Mouse (Mus musculus) brain, embryonic 14.5 days (tissue): ENCODE data around the gene Myl12a. TPM values are rescaled to one million over a fixed set of nuclear protein-coding genes. Genes with fewer than 3 reads are reported as not detected.

ENCODE experiments used
- DNase-seq: peaks from one replicate; pipeline ENCODE4 v3.0.0-alpha.2; 2011; ENCODE audit warnings: low read depth
- CTCF ChIP-seq: fragments of 200-500 bp; IDR thresholded peaks from 2 replicates; pipeline ENCODE4 v1.5.1; 2012; ENCODE audit warnings: inconsistent platforms, mild to moderate bottlenecking, moderate library complexity, borderline replicate concordance; ENCODE audit not compliant: insufficient read depth, insufficient read length; ENCODE audit errors: extremely low read depth
- POLR2A ChIP-seq: fragments of 200-500 bp; IDR thresholded peaks from 2 replicates; pipeline ENCODE4 v1.6.1; 2012; ENCODE audit warnings: mild to moderate bottlenecking, inconsistent platforms, borderline replicate concordance; ENCODE audit not compliant: poor library complexity, insufficient read depth, insufficient read length, severe bottlenecking; ENCODE audit errors: extremely low read depth
- polyA plus RNA-seq: library from polyadenylated mRNA; depleted of rRNA; stranded (reverse); fragments of >200 nt; gene quantifications from 2 replicates; pipeline ENCODE4 v1.2.3, GENCODE M21; 2012

Gene Myl12a
- polyA plus RNA-seq, 1 experiment, result 83.0 TPM

DNA sequence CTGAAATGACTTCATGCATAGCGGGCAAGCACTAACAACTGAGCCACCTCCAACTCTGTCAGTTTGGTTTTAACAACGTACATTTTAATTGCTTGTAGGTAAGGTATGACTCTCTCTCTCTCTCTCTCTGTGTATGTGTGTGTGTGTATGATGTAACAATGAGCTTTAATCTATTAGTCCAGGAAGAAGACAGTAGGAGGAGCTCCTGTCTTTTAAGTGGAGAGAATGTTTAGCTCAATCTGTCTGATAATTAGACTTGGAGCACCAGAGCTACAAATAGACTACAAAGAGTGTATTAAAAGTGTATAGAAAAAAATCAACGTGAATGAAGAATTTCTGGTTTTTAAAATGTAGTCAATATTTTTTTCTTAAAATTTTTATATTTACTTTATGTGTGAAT, 6.0 kb upstream of the Myl12a start:
- no peak for DNase-seq
- TF ChIP-seq POLR2A (no peak), CTCF (no peak)

DNA sequence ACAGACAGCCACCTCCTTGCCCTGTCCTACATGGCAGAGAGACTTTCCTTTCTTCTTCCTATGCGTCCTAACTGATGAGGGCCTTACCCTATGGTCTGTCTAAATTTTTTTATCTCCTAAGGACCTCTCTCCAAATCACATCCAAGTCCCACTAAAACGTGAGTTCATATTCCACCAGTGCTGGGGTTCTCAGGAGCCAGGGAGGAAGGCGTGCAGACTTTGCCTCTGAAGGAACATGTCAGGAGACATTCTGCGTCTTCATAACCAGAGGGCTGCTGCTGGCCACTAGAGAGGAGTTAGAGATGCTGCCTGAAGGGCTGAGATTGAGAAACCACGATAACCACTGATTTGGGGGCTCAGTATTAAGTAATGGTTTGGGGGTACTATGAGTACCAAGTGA, 4.3 kb upstream of the Myl12a start:
- TF ChIP-seq CTCF (no peak), POLR2A (no peak)
- DNase-seq, result no peak

DNA sequence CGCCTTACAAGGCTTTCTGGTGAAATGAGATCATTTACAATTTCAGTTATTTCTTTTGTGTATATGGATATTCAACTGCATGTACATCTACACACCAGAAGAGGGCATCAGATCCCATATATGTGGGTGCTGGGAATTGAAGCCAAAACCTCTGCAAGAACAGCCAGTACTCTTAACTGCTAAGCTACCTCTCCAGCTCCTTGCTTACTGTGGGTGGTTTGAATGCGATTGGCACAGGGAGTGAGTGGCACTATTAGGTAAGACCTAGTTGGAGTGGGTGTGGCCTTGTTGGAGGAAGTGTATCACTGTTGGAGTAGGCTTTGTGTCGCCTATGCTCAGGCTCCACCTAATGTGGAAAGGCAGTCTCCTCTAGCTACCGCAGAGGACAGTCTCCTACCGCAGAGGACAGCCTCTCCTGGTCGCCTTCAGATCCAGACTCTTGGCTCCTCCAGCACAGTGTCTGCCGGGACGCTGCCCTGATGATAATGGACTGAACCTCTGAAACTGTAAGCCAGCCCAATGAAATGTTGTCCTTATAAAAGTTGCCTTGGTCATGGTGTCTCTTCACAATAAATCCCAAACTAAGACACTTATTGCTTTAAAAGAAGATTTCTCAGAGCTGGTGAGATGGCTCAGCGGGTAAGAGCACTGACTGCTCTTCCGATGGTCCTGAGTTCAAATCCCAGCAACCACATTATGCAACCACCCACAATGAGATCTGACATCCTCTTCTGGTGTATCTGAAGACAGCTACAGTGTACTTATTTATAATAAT, 1.7 kb upstream of the Myl12a start:
- no peak for DNase-seq
- TF ChIP-seq POLR2A (no peak), CTCF (no peak)

DNA sequence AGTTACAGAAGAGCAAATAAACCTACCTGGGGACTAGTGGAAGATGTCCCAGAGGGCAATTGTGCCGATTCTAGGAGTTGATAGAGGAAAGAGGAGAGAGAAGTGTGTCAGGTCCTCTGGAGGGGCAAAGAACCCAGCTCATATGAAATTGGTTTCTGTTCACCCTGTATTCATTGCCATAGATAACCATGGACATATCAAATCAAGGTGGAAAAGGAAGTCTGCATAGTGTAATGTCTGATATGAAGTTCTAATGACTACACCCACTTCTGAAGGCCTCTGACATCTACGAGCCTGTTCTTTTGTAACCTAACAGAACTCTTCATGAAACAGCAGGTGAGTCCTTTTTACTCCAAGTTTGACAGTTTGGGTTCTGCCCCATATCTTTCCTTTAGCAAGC, 1.0 kb upstream of the Myl12a start:
- no peak for DNase-seq
- TF ChIP-seq POLR2A (no peak), CTCF (no peak)

DNA sequence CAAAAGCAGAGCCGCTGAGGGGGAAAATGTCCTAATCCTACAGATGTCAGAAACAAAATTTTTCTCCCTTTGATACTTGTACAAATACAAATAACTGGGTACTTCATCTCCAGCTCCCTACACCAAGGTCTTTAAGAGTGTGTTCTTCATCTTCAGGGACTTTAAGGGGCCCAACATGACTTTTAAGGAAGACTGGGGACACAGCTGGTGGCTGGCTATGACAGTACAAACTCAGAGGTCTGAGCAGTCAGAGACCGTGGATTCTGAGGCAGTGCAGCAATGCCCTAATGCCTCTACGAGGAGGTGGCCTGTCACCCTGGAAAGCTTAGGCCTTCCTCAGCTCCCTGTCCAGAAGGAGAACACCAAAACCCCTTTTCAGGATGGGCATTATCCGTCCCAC, 434 bp upstream of the Myl12a start:
- DNase-seq, result no peak
- TF ChIP-seq CTCF, result no peak
- TF ChIP-seq POLR2A, result no peak

DNA sequence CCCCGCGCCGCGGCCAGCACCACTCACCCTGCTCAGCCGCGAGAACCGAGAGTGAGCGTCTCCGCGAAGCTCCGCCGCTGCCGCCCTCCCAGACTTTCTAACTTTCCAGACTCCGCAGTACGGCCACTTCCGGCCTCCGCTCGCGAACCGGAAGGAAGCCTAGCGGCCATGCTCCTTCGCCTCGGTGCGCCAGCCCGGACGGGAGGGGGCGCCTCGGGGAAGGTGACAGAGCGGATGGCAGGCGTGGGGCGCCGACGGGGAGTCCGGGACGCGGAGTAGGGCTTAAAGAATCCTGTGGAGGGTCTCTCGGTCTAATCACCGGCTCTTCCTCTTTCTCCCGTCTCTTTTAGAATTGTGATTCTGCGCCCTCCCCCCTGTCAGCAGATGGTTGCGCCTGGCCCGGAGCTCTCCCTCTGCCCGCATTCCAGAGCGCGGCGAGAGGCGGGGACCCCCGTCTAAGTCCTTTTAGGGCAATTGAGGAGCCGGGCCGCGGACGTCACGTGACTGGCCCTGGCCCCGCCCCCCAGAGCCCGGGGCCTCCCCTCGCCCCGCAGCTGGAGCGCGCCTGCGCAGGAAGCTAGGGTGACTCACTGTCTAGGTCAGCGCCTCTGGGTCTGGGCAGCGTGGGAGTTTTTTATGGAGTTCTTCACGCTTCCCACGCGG, 466 bp downstream of the Myl12a start, which contains the start of gene Myom1:
Gene Myom1, plus strand, starts transcription at position 553 of the 663 bp plus-strand sequence.
- DNase-seq, result peak; percentile 98
- TF ChIP-seq POLR2A, result peak; percentile 85
- TF ChIP-seq CTCF, result peak; percentile 34; the same call in 1 of the 2 replicates

DNA sequence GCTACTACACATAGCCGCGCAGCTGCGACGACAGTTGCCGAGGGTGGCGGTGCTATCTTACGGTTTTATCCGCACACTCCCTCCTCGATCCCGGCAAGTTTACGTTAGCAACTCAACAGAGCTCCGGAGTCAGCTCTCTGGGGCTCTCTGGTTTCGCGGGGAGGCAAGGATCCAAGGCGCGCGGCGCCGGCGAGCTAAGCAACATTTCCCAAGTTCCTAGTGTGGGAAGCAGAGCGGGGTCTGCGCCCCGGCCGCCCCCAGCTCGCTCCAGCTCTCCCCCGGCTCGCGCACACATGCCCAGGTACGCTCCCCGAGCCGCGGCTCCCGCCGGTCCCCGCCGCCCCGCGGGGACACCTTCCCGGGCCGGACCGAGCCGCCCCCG, 988 bp downstream of the Myl12a start:
- TF ChIP-seq POLR2A (no peak), CTCF (no peak)
- DNase-seq, result peak; percentile 63

DNA sequence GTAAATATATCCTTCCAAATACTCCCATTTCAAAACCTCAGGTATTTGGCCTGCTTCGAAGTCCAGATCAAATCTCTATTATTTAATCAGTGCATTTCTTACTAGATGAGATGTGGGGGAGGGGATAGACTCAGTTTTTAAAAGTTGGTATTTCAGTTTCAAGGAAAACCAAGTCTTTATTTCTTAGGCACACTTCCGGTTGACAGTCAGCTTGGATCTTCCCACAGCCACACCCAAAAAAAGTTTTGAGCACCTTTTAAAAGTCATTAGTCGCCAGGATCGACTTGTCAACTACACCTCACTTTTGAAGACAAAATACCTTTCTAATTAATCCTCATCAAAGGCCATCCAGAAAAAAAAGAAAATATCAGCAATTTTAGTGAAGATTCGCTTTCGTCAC, 1.6 kb downstream of the Myl12a start:
- no peak for DNase-seq
- TF ChIP-seq POLR2A (no peak), CTCF (no peak)

DNA sequence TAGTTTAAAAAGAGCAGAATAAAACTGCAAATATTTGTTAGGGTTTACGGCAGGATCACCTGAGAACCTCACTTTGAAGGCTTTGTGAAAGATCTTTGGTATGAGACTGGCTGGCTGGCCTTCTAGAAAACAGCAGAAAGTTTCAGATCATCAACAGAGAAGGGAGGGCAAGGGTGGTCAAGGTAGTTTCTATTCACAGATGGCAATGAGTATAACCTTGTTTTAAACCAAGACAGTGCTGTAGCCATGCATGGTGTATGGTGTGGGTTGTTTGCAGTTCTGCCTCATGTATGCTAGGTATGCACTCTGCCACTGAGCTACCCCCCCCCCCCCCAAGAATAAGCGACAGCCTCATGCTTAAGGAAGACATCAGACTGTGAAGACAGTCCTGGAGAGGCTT, 2.4 kb downstream of the Myl12a start:
- no peak for TF ChIP-seq POLR2A
- TF ChIP-seq CTCF, result no peak
- DNase-seq, result no peak

DNA sequence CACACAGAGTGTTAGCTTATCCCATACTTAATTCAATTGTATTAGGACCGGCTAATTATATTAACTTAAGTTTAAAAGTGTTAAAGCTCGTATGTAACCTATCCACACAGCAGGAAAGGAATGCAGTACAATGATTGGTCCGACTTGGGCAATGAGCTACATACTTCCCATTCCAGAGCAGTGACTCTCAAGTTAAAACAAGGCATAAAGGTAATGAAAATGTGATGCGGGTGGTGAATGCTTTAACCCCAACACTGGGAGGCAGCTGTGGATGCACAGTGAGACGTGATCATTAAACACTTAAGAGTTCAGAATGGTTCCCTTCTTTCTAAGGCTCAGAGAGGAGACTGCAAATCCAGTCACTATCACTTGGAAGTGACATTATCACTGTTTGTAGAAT, 3.5 kb downstream of the Myl12a start:
- TF ChIP-seq POLR2A, result no peak
- no peak for TF ChIP-seq CTCF
- DNase-seq, result no peak

DNA sequence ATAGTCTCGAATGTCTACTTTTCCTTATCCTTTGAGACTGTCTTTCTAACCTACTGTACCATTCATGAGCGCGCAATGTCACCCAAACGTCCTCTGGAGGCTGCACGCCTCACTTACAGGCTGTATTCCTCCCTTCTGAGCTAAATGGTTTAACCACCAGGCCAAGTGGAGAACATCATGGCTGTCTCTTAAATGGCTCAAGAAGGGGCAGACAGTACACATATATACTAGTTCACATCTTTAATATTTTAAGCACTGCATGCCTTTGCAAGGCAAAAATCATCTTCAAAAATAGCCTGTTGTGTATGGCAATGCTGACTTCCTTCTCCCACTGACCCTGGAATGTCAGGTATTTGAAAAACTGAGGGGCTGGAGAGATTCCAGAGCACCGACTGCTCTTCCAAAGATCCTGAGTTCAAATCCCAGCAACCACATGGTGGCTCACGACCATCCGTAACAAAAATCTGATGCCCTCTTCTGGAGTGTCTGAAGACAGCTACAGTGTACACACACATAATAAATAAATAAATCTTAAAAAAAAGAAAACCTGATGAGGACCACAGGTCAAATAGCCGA, 4.2 kb downstream of the Myl12a start:
- no peak for TF ChIP-seq CTCF
- TF ChIP-seq POLR2A, result no peak

More for the DNA sequence above, 4.2 kb downstream of the Myl12a start:
- DNase-seq, result no peak
